Mouse (Mus musculus): Measurements from ENCODE around the gene N4bp2l2.

N4bp2l2 gene

DNA sequence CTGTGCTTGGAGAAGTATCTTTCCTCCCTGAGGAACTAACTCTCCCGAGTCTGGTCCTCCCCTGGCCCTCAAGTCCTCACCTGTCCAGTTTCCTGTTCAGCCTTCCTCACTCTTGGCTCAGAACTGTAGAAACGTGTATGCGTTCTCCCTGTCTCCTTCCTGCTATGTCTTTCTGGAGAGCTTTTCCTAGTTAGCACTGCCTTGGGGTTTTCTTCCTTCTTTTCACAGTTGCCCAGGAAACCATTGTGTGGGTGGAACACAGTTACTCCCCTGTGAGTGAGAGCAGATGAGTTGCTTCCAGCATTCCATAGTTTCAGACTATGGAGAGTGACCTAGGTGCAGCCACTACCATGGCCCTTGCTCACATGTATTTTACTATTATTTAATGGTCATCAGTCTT, 99.8 kb downstream of the N4bp2l2 start:
- no peak for DNase-seq (ENCODE audit: low spot score in 2 of 2)

DNA sequence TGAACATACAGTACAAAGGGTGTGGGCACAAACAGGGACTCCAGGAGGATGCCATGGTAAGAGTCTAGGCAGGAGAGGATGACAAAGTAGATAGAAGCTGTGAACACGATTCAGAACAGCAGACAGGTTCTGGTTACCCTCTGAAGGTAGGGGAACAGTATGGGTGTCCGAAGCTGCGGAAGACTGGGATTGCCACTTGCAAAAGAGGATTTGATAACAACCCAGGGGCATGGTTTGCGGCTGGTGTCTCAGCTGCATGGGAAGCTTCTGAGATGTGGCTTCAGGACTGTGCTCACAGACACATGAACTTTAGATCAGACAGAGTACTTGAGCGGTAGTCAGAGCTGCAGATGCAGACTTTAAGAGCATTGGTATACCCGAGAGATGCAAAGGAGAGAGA, 101.6 kb downstream of the N4bp2l2 start:
- no peak for DNase-seq (ENCODE audit: low spot score in 2 of 2)

- no peak for DNase-seq (ENCODE audit: low spot score in 2 of 2)
These were observed 104.2 kb downstream of the N4bp2l2 start for GRCm38 (mm10) chr5:150561783-150562182.

- no peak for DNase-seq (ENCODE audit: low spot score in 2 of 2)
These were observed 104.6 kb downstream of the N4bp2l2 start for GRCm38 (mm10) chr5:150561376-150561775.

DNA sequence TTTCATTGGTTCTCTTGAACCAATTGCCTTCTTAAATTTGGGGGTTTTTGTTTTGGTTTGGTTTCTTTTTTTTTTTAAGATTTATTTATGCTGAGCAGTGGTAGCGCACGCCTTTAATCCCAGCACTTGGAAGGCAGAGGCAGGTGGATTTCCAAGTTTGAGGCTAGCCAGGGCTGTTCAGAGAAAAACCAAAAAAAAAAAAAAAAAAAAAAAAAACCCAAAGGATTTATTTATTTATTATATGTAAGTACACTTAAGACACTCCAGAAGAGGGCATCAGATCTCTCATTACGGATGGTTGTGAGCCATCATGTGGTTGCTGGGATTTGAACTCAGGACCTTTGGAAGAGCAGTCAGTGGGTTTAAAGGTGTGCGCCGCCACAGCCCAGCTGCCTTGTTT, 105.1 kb downstream of the N4bp2l2 start:
- DNase-seq (ENCODE audit: low spot score in 2 of 2): no peak

- DNase-seq (ENCODE audit: low spot score in 2 of 2): no peak
These were observed 106.4 kb downstream of the N4bp2l2 start for GRCm38 (mm10) chr5:150559519-150560103.

All from spleen, postnatal 14 days (tissue).